Mouse (Mus musculus): Measurements from ENCODE around the gene Tead3.

DNA sequence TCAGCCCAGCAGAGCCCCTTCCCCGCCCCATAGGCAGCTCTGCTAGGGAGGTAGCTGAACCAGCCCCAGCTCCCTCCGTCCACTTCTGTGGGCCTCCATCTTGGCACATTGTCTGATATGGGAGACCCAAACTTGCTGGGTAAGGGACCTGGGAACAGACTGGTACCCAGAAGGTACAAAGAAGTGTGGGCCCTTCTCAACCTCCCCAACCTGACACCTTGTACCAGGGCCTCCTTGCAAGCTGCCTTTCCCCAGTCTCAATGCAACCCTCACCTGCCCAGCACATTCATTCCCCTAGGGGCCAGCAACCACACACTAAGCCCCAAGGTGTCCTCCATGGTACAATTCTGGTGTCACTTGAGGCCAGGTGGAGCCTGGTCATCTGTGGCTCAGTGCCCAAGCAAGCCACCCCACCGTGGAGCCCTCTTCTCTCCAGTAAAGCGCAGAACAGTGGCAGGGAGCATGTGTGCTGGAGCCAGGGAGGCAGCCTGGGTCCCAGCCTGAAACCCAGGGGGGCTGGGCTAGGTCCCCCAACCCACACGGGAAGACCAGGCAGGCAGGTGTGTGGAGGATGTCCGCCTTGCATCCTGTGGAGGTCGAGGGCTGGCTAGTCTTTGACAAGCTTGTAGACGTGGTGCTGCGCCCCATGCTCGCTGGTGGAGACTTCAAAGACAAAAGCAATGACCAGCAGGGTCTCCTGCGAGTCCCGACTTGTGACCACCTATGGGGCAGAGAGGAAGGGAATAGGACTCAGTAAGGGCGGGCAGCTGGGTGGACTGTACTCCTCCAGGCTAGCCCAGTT lies 18.3 kb downstream of the Tead3 start:
- TF ChIP-seq MXI1 (IDR thresholded peaks at IDR 0.05; ENCODE audit: low read depth, low read length), result no peak
- no peak for TF ChIP-seq EP300 (IDR thresholded peaks at IDR 0.05; ENCODE audit: low read length)
